18 mouse cellular contexts compared by ENCODE assay signal in the genomic region with DNA sequence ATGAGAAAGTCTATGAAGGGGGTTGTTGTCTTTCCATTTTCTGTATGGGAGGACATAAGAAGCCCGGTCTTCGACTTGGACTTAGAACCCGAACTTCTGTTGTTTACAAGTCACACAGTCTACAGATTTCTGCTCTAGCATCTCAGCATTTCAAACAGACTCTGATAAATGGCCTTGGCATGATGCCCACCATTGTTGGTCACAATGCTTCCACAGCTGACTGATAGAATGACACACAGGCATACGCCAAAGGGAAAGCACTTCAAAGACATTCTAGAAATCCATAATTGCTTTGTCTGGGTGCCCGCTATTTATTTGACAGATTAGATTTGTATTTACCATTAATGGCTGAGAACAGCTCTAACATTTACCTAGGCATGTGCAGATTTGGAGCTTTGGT.
DNase-seq lines count a peak whose midpoint lies in the region; ATAC-seq lines count a peak whose summit lies in the region.
"Had no signal": no experiment of that assay in that cellular context is flagged by ENCODE, and none has a peak within 500 bp of the region (broad histone marks: within the 10 kb centered on the region; RNA-seq: fewer than 3 reads in every experiment).

No protein-coding gene starts in this region.

- H3K9ac ChIP-seq in heart, embryonic 11.5 days (ENCODE audit: low read depth, low read length): no peak overlapping the region
- H3K9ac ChIP-seq: forebrain, postnatal 0 days; limb, embryonic 12.5 days; liver, embryonic 14.5 days; midbrain, embryonic 13.5 days had no signal

- H3K27me3 ChIP-seq in heart, embryonic 11.5 days (ENCODE audit: control insufficient read depth, insufficient read depth, low read length): no peaks in the 10 kb centered on the region
- H3K27me3 ChIP-seq: limb, embryonic 12.5 days; midbrain, embryonic 13.5 days; Patski had no signal

- ATAC-seq in heart, embryonic 11.5 days (replicated peaks; ENCODE audit: insufficient number of reproducible peaks, low FRiP score, low TSS enrichment): no peak
- ATAC-seq: activated CD4-positive, CD25-positive, alpha-beta regulatory T cell, adult 4 months; forebrain, postnatal 0 days; midbrain, embryonic 13.5 days; Patski had no signal

- H3K9me3 ChIP-seq in heart, embryonic 11.5 days (replicated peaks; ENCODE audit: control insufficient read depth, low read length): no peaks in the 10 kb centered on the region
- H3K9me3 ChIP-seq: limb, embryonic 12.5 days; midbrain, embryonic 13.5 days had no signal

- no peak overlapping the region for H3K27ac ChIP-seq in heart, embryonic 11.5 days (ENCODE audit: low read depth, low read length)
- H3K27ac ChIP-seq: limb, embryonic 12.5 days; liver, embryonic 14.5 days; midbrain, embryonic 13.5 days had no signal

- 0 out of 2 replicates have a peak, but pooled peaks cover 3% of the 10 kb centered on the region for H3K4me1 ChIP-seq in heart, embryonic 11.5 days (ENCODE audit: control insufficient read depth, insufficient read depth, low read length)
- H3K4me1 ChIP-seq: limb, embryonic 12.5 days; midbrain, embryonic 13.5 days had no signal

- no peaks in the 10 kb centered on the region for H3K36me3 ChIP-seq in heart, embryonic 11.5 days (ENCODE audit: control insufficient read depth, insufficient read depth, low read length)
- H3K36me3 ChIP-seq: limb, embryonic 12.5 days; midbrain, embryonic 13.5 days had no signal

- no peak overlapping the region for H3K4me3 ChIP-seq in heart, embryonic 11.5 days (ENCODE audit: low read depth, low read length)
- H3K4me3 ChIP-seq: limb, embryonic 12.5 days; midbrain, embryonic 13.5 days had no signal

- DNase-seq in heart, adult 18-20 months: peak; percentile 5 to 25
- peak; percentile 28 for DNase-seq in kidney, postnatal 14 days
- no peak for DNase-seq in kidney, adult 11 months
- peak; percentile 58 for DNase-seq in retina, postnatal 1 day
- no peak for DNase-seq in retina, embryonic 14.5 days (ENCODE audit: low spot score)
- peak; percentile 24 to 52 for DNase-seq in lung, postnatal 4 days
- DNase-seq in spleen, postnatal 10 days (ENCODE audit: low spot score in 2 of 2): no peak
- DNase-seq: B cell, adult 2 months; cerebellum, adult 8-10 months; forebrain, postnatal 0 days; layer of hippocampus, adult 9-11 months; thymus, postnatal 36 days had no signal

- 76% methylated on average over 5 of the region's 5 CpGs for WGBS in heart, embryonic 11.5 days (ENCODE audit: insufficient replicate concordance)

- no peak overlapping the region for H3K4me2 ChIP-seq in heart, embryonic 11.5 days
- H3K4me2 ChIP-seq: limb, embryonic 12.5 days; midbrain, embryonic 13.5 days had no signal

Comparison
In these comparisons a context has a peak if more than half of its experiments do, and no peak if none do; other contexts are left out.
1. DNase-seq: peak in heart, adult 18-20 months (2 of 2), kidney, postnatal 14 days (single experiment), retina, postnatal 1 day (single experiment) and lung, postnatal 4 days (2 of 2); none in kidney, adult 11 months (single experiment), retina, embryonic 14.5 days (single experiment) and spleen, postnatal 10 days (0 of 2).